Mouse (Mus musculus) heart, adult 2 months (tissue): ENCODE measurements around the gene Prl3c1.
"Not testable (repeated sequence)": the region's sequence is repeated elsewhere in the genome, so short reads cannot be mapped to it uniquely, and the experiment has no call there.

Source experiments
- CTCF ChIP-seq: fragments of 200-600 bp; IDR thresholded peaks from 2 replicates; pipeline ENCODE4 v1.8.1; 2022; ENCODE audit warnings: antibody characterized with exemption, mild to moderate bottlenecking, moderate library complexity
- POLR2A ChIP-seq: fragments of 200-500 bp; IDR thresholded peaks from 2 replicates; pipeline ENCODE4 v1.6.1; 2011; ENCODE audit warnings: mild to moderate bottlenecking, low read depth, low read length, control low read depth; ENCODE audit not compliant: insufficient read depth

- TF ChIP-seq CTCF, POLR2A: not testable (repeated sequence)
Measured at GRCm38 (mm10) chr13:27156490-27156889, 40.0 kb upstream of the Prl3c1 start, which contains the start of gene Prl3d3.
